Mouse (Mus musculus) regulatory T cell (primary cell): ENCODE measurements around the gene Ephb2.

Experiments
- in situ Hi-C: fragments of 300-600 bp; cut with MboI, MseI; formaldehyde crosslinking; loops from one replicate; pipeline ENCODE4 v1.15.1; 2025; ENCODE audit warnings: high pct_unique_total_duplicates

Ephb2 gene

DNA sequence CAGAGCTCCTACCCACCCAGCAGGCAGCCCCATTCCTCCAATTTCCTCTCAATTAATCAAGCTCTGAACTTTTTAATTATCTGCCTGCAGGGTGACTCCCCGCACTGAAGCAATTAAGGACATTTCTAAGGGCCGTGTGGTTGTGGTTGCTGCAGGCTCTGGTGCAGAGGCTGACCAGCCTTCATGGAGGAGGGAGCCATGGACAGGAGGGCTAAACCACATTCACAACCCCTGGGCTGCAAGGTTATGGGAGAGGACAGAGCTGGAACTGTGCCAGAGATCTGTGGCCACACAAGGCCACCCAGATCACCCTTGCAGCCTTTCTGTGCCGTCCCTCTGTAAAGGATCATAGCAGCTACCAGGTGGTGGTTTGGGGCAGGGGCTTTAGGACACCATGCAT, 131.2 kb downstream of the Ephb2 start:
- in situ Hi-C loops = no loop called here

DNA sequence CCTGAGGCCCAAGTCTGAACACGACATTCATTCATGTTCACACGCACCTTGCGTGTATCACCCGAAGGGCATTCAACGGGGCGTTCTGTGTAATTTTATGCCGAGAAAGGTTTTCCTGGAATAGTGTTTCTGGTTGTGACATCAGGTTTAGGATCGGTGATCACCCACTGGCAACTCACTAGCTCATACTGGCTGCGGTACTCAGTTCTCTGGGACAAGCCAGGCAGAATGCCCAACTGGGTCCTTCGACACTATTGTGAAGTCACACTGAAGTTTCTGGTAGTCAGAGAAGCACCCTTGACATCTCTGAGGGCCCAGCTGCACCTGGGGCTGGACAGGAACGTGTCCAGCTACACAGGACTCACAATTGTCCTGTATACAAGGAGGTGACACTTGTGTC, 132.4 kb downstream of the Ephb2 start:
- in situ Hi-C loops = no loop called here

DNA sequence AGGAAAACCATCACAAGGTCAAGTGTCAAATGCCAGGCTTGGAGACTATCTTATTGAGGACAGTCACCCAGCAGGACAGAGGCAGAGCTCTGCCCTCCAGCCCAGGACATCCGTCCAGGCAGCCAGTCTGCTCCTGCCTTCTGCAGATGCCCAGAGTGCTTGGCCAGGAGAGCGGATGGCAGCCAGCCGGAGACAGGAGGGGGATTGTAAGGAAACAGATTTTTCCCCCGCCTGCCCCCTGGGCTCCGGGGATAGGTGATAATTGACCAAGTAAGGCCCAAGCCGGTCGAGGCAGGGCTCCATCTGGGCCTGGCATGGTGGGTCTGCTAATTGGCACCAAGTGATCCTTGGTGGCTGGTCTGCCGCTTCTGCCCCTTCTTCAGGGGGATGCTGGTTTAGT, 133.3 kb downstream of the Ephb2 start:
- in situ Hi-C loops = no loop called here

DNA sequence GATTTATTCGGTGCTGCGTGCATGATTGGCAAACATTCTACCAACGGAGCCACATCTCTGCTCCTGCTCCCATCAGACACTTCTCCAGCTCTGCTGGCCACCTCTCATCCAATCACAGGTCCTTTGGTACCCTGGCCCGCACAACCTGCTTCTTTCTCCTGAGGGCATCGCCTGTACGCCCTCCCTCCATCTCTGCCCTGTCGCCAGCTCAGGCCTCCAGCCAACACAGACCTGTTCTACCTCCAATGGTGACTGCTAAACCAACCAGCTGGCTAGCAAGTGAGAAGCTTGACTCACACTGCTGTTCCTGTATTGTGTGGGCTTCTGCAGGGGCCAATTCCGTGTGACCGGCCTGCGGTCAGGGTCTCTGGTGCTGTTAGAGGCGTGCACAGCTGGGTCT, 134.6 kb downstream of the Ephb2 start:
- in situ Hi-C loops = no loop called here

DNA sequence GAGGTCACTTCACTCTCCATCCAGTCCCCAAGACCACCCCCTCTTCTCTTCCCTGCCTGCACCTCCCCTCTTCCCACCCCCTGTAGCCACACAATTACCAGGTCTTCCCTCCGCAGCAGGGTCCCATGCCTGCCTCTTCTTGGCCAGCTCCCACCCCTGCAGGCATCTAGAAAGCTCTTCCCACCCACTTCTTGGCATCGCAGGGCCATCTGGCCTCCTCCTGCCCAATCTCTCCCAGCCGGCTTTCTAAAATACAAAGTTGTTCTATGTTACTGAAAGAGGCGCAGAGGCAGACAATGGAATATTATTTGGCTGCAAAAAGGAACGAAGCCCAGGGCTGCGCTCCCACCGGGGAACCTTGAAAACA, 136.7 kb downstream of the Ephb2 start:
- in situ Hi-C loops = no loop called here

DNA sequence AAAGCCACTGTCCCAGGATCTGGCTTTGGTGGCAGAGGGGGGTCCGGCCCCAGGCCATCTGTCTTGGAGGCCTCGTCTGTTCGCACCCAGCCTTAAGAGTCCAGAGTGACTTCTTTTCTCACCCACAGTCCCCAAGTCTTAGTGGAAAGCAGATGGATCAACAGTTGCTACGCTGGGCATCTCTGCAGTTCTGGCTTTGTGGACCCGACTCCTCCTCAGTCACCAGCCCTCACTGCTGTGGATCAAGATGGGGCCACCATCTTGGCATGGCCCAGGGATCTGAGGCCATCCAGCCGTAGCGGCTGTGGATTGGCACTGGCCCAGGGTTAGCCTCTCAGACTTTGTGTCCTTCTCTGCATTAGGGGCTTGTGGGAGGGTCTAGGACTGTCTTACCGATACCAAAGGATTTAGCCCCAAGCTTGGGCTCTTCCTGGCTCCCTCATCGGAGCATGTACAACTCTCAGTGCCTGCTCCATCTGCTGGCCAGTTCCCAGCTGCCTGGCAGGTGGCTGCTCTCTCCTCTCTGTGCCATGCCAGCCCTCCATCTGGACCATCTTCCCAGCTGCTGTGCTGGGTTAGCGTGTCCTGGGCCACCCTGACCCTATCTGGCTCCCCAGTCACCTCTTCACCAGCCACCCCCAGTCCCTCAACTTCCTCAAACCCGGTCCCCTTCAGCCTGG, 137.2 kb downstream of the Ephb2 start:
- in situ Hi-C loops = no loop called here

DNA sequence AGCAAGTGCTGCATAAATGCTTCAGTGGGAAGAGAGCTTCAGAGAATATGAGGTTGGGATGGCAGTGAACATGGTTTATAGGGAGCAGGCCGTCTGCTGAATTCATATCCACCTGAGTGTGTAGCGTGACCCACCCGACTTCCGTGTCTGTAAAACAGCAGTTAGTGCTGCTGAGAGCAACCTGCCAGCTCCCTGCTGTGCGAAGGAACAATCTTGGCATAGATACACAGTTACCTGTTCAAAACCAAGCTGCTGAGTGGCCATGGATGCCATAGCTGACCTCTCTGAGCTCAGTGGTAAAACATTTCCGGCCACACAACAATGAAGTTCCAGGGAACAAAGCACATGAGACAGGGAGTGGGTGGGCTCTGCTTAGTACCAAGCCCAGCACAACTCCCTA, 138.5 kb downstream of the Ephb2 start:
- in situ Hi-C loops = no loop called here

DNA sequence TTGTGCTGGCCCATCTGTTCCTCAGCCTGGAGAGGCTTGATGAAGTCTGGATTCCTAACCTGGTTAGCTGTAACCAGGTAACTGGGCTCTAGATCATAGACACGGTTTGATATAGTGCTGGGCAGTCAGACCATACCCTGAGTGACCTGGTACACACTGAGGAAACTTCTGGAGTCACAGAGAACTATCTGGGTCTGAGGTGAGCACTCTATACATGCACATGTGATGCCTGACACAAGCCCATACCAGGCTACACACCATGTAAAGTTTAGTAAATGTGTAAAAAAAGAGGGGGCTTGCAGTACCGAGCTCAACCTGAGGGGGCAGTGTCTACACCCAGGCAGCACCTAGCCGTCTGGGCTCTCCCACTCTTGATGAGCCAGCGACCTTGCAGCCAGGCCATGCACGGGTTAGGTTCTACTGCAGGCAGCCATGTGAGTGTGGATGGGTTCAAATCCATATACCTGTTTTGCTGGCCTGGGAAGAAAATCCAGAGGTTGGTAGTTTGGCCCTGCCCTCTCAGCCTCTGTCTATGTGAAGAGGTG, 139.3 kb downstream of the Ephb2 start:
- in situ Hi-C loops = no loop called here

DNA sequence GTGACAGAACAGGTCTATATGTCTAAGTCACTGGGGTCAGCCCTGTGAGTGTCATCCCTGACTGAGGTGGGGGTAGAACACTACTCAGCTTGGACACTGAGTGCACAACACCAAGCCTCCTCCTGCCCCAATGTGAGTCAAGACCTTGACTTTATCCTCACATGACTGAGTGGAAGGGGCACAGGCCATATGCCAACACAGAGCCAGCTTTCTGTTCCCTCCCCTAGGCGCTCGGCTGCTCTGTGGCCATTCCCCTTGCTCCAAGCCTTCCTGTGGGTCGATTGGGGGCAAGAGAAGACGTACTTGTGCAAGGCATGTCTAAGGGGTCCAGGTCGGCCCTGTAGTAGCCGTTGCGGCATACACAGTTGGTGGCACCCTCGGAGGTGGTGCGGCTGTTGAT, 140.1 kb downstream of the Ephb2 start:
- in situ Hi-C loops = no loop called here

DNA sequence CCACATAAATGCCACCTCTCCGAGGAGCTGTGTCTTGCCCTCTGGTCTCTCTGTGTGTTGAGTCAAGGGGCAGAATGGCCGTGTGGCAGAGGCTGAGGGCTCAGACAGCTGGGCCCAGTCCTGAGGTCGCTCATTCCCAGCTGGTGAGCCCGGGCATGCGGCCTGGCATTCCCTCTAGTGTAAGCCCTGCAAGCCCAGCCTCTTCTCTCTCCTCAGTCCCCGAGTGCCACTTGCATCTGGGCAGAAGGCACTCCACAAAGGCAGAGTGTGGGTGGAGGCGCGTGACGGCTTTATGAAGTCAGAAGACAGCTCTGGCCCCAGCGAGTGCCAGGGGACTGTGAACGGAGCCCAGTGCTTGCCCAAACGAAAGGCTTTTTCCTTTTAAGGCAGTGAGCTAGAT, 145.8 kb downstream of the Ephb2 start:
- in situ Hi-C loops = no loop called here

DNA sequence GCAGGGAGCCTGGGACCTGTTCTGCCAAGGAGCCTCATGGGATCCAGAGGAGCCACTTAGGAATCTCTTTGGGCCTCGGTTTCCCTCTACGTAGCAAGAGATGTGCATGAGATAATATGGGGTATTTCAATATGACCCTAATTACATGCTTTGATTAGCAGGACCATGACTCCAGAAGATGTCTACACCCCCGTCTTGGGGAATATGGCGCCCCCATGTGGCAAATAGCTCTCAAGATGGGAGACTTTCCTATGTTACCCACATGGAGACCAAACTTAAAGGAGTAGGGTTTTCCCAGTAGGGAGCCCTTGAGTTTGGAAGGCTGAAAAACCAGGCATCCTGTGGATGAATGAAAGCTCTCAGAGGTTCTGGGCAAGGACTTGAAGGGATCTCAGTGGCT, 147.7 kb downstream of the Ephb2 start:
- in situ Hi-C loops = loop anchor here (10.0 kb wide), 1 partner anchor 387 kb away; no protein-coding TSS in a partner anchor

DNA sequence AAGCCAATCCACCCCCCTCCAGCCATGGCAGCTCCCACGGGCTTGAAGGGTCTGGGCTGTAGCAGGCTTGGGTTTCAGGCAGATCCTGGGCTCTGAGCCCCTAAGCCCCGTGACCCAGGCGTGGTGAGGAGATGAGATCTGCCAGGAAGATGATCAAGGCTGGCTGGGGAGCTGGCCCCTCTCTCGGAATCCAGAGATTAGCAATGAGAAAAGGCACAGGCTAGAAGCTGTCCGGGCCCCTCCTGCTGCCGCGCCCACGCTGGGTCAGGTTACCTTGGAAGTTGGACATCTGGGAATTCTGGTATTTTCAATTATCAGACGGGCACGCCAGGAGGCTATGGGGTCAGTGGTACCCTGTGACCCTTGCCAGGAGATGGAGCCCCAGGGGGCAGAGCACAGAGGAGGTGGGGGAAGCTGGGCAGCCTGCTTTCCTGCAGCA, 150.3 kb downstream of the Ephb2 start:
- in situ Hi-C loops = loop anchor here (10.0 kb wide), 1 partner anchor 389 kb away; no protein-coding TSS in a partner anchor

DNA sequence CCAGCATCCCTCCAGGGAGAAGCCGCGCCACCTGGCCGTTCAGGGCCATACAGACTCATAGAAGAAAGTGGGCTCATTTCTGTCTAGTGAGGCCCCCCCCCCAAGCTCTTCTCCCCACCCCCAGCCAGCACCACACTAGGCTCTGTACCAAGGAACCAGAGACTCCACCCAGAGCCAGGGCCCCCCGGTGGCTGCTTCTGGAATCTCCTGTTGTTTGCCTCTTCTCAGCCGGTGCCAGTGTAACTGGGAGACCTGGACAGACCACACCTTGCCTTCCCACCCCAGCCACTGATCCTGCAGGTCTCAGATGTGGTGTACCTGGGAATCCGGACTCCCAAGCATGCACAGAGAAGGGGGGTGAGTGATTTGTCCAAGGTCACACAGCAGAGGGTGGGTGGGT, 151.3 kb downstream of the Ephb2 start:
- in situ Hi-C loops = loop anchor here (10.0 kb wide), 1 partner anchor 390 kb away; no protein-coding TSS in a partner anchor

DNA sequence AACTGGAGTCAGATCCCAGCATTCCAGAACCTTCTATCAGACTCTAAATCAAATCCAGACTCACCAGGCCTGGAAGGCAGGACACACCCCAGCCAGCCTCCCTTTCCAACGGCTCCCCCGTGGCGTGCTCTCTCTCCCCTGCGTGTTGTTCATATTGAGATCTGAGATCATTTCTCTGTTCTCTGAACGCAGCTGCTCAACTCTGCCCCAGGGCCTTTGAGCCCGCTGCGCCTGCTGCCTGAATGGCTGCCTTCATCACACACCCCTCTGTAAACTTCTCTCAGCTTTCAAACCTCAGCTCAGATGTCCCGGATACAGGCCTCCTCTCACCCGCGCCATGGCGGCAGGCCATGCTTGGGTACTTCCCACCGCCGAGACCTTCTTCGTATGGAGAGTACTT, 155.1 kb downstream of the Ephb2 start:
- in situ Hi-C loops = loop anchor here (10.0 kb wide), 1 partner anchor 394 kb away; no protein-coding TSS in a partner anchor

DNA sequence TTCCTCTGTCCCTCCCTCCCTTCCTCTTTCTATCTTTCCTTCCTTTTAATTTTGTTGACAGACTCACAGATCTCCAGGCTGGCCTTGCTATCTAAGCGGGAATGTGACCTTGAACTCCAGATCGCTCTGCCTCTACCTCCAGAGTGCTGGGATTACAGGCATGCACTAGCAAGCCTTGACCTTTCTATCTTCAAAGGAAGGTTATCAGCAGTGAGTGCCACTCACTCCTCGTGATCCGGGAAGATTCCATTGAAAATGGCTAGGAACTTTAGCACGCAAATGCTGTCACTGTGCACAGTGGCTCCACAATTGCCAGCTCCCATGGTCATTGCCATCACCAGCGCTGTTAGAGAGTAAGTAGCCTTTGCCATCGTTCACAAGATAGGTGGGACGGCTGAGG, 156.6 kb downstream of the Ephb2 start:
- in situ Hi-C loops = loop anchor here (5.0 kb wide), 1 partner anchor 163 kb away; no protein-coding TSS in a partner anchor

DNA sequence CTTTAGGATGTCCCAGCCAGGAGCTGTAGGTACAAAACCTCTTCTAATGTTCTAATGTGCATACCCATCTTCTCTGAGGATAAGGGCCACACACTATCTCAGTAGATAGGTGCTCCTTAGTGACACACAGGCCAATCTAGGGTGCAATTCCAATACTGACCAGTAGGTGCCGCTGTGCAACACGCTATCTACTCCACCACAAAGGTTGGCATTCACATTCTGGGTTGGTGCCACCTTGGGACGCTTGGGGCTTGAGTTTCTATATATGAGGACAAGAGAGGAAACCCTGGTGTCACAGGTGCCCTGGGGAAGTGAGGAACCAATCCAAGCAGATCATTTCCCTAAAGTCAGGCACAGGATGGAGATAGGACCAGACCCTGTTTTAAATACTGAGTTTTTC, 157.3 kb downstream of the Ephb2 start:
- in situ Hi-C loops = loop anchor here (5.0 kb wide), 1 partner anchor 164 kb away; no protein-coding TSS in a partner anchor

DNA sequence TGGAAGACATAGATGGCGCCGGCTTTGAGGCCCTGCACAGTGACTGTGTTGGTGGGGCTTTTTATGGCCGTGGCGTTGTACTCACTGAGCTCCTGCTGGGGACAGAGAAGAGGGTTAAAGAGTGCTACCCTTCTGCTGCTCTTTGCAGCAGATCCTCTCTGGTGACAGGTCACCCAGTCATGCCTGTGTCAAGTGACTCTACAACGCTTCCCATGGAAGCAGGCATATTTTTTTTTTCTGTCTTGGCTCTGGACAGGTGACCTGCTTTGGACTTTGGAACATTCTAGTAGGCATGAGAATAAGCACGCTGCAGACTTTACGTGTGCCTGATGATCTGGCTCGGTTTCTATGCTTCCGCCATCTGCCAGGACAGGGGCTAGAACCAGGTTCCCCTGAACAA, 160.3 kb downstream of the Ephb2 start:
- in situ Hi-C loops = loop anchor here (5.0 kb wide), 1 partner anchor 167 kb away; no protein-coding TSS in a partner anchor

DNA sequence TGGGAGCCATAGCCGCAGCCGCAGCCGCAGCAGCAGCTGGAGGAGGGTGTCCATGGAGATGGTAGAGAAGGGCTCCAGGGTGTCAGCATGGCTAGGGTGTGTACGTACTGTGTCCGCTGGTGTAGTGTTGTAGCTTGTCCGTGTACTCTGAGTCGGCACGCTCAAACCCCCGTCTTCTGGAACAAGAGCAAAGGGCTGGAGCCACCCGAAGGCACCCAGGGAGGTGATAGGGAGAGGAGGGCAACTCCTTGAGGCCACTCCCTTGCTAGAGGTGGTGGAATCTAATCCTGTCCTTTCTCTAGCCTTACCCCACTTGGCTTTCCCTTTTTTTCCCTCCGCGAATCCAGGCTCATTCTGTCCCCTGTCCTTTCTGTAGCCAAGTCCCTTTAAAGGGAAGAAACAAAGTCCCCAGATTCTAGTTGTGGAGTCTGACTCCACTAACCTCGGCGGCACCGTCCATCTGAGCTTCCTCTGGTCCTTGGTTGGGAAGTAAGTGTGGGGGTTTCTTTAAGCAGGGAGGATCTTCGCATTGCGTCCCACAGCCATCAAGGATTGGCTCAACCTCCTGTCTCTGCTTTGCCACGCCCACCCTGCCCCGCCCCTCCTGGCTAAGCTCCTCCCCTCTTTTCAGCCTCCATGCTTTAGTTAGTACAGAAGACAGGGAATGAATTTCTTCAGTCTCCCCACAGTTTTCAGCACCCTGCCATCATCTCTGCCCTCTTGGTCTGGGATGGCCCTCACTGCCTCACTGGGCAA, 163.3 kb downstream of the Ephb2 start:
- in situ Hi-C loops = loop anchor here (25.0 kb wide), 1 partner anchor 1685 kb away; no protein-coding TSS in a partner anchor

DNA sequence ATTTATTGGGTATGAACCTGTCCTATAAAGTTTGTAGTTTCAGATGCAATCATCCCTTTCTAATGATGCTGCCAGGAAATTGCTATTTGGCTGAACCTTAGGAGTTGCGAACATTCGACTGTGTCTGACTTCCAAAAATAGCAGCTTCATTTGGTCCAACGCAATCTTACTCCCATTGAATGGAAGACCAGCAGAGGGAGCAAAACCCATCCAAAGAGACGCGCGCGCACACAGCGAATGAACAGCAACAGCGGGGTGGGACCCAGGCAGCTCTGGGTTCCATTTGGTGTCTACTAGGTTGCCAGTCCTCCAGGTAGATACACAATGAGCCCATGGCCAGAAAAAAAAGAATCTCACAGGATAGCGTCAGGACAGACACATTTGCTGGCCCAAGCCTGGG, 168.0 kb downstream of the Ephb2 start:
- in situ Hi-C loops = loop anchor here (10.0 to 25.0 kb wide), 2 partner anchors 347 to 1680 kb away; no protein-coding TSS in a partner anchor

DNA sequence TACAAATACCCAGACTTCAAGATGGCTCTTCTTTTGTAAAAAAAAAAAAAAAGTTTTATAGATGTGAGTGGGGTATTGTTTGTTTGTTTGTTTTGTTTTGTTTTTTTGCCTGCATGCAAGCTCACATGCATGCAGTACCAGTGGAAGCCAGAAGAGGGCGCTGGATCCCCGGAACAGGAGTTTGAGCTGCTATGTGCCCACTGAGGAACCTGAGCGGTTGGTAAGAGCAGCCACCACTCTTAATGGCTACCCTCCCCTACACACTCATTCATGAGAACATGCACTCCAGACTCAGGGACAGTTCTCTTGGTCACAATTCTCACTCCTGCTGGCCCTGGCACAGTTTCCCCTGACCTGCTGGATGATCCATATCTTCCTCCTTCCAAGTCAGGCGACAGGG, 169.8 kb downstream of the Ephb2 start:
- in situ Hi-C loops = loop anchor here (10.0 to 25.0 kb wide), 2 partner anchors 349 to 1679 kb away; no protein-coding TSS in a partner anchor

DNA sequence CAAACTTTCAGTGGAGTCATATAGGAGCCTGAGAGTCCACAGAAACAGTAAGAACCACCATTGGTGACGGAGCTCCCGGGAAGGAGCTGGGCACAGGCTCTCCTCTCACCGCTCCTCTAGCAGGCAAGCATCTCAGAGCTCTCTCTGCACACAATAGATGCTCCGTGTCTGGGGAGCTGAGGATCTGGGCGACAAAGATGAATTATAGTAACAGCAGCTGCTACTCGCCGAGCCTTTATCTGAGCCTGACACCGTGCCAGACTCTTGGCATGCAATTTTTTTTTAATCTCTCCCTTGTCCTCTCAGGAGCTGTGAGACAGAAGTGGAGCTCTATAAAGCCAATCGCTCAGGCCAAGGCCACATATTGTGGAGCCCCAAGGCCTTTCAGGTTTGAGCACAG, 170.7 kb downstream of the Ephb2 start:
- in situ Hi-C loops = loop anchor here (10.0 to 25.0 kb wide), 2 partner anchors 350 to 1678 kb away; no protein-coding TSS in a partner anchor

DNA sequence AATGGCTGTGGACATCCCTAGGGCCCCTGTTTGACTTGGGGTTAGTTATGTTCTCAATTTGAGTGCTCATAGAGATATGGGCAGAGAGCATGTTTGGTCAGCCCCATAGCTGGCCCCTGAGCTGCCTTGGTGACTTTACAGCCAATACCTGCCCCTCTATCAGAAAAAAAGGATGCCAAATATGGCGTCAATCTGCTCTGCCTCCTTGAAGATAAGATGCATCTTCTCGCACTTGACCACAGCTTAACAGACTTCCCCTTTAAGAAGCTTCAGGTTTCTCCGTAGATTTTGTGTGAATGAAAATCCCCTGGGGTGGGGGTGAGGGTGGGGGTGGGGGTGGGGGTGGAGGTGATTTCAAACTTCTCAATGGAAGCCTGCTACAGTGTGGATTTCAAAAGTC, 177.9 kb downstream of the Ephb2 start:
- in situ Hi-C loops = loop anchor here (25.0 kb wide), 1 partner anchor 1671 kb away; no protein-coding TSS in a partner anchor
